Mouse (Mus musculus): ENCODE data around the gene Pnmal2. TPM values are rescaled to one million over a fixed set of nuclear protein-coding genes. Genes with fewer than 3 reads are reported as not detected.

Gene Pnmal2
- total and polyA plus RNA-seq, 3 experiments = 0.07 TPM; not detected in 2

- Histone ChIP-seq H3K9ac (ENCODE audit: control insufficient read depth, low read depth, low read length, poor library complexity, severe bottlenecking) (no peak overlapping the region), H3K36me3 (ENCODE audit: control insufficient read depth in 1 of 2, insufficient read depth in 2 of 2, low read length in 2 of 2) (no peaks in the 10 kb centered on the region), H3K4me3 (ENCODE audit: control insufficient read depth in 1 of 2, insufficient read depth in 1 of 2, low read depth in 2 of 2, low read length in 2 of 2) (no peak overlapping the region), H3K27me3 (ENCODE audit: control insufficient read depth in 1 of 2, insufficient read depth in 2 of 2, low read length in 2 of 2) (no peaks in the 10 kb centered on the region), H3K9me3 (replicated peaks; ENCODE audit: insufficient read depth, low read length) (no peaks in the 10 kb centered on the region), H3K4me1 (ENCODE audit: control insufficient read depth in 1 of 2, insufficient read depth in 2 of 2, low read length in 2 of 2) (no peaks in the 10 kb centered on the region), H3K27ac (ENCODE audit: control insufficient read depth, low read depth, low read length) (no peak overlapping the region), H3K79me2 (ENCODE audit: control insufficient read depth, insufficient read depth, low read length, poor library complexity) (no peaks in the 10 kb centered on the region)
- no peak for DNase-seq (ENCODE audit: low read depth, low spot score)
- TF ChIP-seq UBTF (IDR thresholded peaks at IDR 0.05; ENCODE audit: borderline replicate concordance, insufficient read depth, low read depth, low read length) (no peak), GATA1 (IDR thresholded peaks at IDR 0.05; ENCODE audit: low read depth, low read length) (no peak), CTCF (IDR thresholded peaks at IDR 0.05 in 2 of 3, conservative IDR thresholded peaks at IDR 0.05 in 1 of 3; ENCODE audit: control insufficient read depth in 1 of 3, insufficient read depth in 1 of 3, low read depth in 2 of 3, low read length in 3 of 3, poor library complexity in 1 of 3, severe bottlenecking in 1 of 3) (no peak)
Observed at GRCm38 (mm10) chr7:16940292-16940691, 4.2 kb upstream of the Pnmal2 start.

GRCm38 (mm10) chr7:16942861-16943260, 1.6 kb upstream of the Pnmal2 start:
- no peaks in the 10 kb centered on the region for H3K9me3 ChIP-seq (replicated peaks; ENCODE audit: insufficient read depth, low read length)
- no peak overlapping the region for H3K27ac ChIP-seq (ENCODE audit: control insufficient read depth, low read depth, low read length)
- DNase-seq (ENCODE audit: low read depth, low spot score) = no peak
- H3K36me3 ChIP-seq (ENCODE audit: control insufficient read depth in 1 of 2, insufficient read depth in 2 of 2, low read length in 2 of 2) = no peaks in the 10 kb centered on the region
- no peaks in the 10 kb centered on the region for H3K79me2 ChIP-seq (ENCODE audit: control insufficient read depth, insufficient read depth, low read length, poor library complexity)
- H3K27me3 ChIP-seq (ENCODE audit: control insufficient read depth in 1 of 2, insufficient read depth in 2 of 2, low read length in 2 of 2) = no peaks in the 10 kb centered on the region
- no peak overlapping the region for H3K4me3 ChIP-seq (ENCODE audit: control insufficient read depth in 1 of 2, insufficient read depth in 1 of 2, low read depth in 2 of 2, low read length in 2 of 2)
- no peaks in the 10 kb centered on the region for H3K4me1 ChIP-seq (ENCODE audit: control insufficient read depth in 1 of 2, insufficient read depth in 2 of 2, low read length in 2 of 2)
- no peak for TF ChIP-seq SIN3A (IDR thresholded peaks at IDR 0.05; ENCODE audit: low read length)
- 0 out of 2 replicates have a peak, but pooled peaks have one; percentile 28 for TF ChIP-seq ZNF384 (IDR thresholded peaks at IDR 0.05; ENCODE audit: low read depth, low read length)
- H3K9ac ChIP-seq (ENCODE audit: control insufficient read depth, low read depth, low read length, poor library complexity, severe bottlenecking) = no peak overlapping the region

GRCm38 (mm10) chr7:16944808-16945315, 380 bp downstream of the Pnmal2 start:
- Histone ChIP-seq H3K4me3 (ENCODE audit: control insufficient read depth in 1 of 2, insufficient read depth in 1 of 2, low read depth in 2 of 2, low read length in 2 of 2) (no peak overlapping the region), H3K79me2 (ENCODE audit: control insufficient read depth, insufficient read depth, low read length, poor library complexity) (no peaks in the 10 kb centered on the region), H3K9ac (ENCODE audit: control insufficient read depth, low read depth, low read length, poor library complexity, severe bottlenecking) (no peak overlapping the region), H3K27me3 (ENCODE audit: control insufficient read depth in 1 of 2, insufficient read depth in 2 of 2, low read length in 2 of 2) (no peaks in the 10 kb centered on the region), H3K4me1 (ENCODE audit: control insufficient read depth in 1 of 2, insufficient read depth in 2 of 2, low read length in 2 of 2) (peaks cover 0 to 5% of the 10 kb centered on the region in 2 experiments; a peak in 1 of 4 replicates), H3K9me3 (replicated peaks; ENCODE audit: insufficient read depth, low read length) (no peaks in the 10 kb centered on the region), H3K27ac (ENCODE audit: control insufficient read depth, low read depth, low read length) (no peak overlapping the region), H3K36me3 (ENCODE audit: control insufficient read depth in 1 of 2, insufficient read depth in 2 of 2, low read length in 2 of 2) (no peaks in the 10 kb centered on the region)
- no peak for TF ChIP-seq MYC (IDR thresholded peaks at IDR 0.05; ENCODE audit: low read depth, low read length)
- TF ChIP-seq MYB (IDR thresholded peaks at IDR 0.05; ENCODE audit: low read depth, low read length) = no peak
- TF ChIP-seq GABPA (IDR thresholded peaks at IDR 0.05; ENCODE audit: low read depth, low read length) = no peak
- TF ChIP-seq TCF12 (IDR thresholded peaks at IDR 0.05; ENCODE audit: low read depth, low read length) = no peak
- TF ChIP-seq ZNF384 (IDR thresholded peaks at IDR 0.05; ENCODE audit: low read depth, low read length) = no peak
- TF ChIP-seq MEF2A (IDR thresholded peaks at IDR 0.05; ENCODE audit: extremely low read depth, insufficient replicate concordance, low read depth, low read length, poor library complexity, severe bottlenecking) = no peak
- TF ChIP-seq MXI1 (IDR thresholded peaks at IDR 0.05; ENCODE audit: low read depth, low read length) = no peak
- TF ChIP-seq RCOR1 (IDR thresholded peaks at IDR 0.05; ENCODE audit: low read depth, low read length) = no peak
- no peak for TF ChIP-seq MAFK (IDR thresholded peaks at IDR 0.05; ENCODE audit: borderline replicate concordance, low read depth, low read length)
- no peak for TF ChIP-seq USF1 (IDR thresholded peaks at IDR 0.05; ENCODE audit: low read depth, low read length)
- TF ChIP-seq RAD21 (IDR thresholded peaks at IDR 0.05; ENCODE audit: low read depth, low read length) = no peak
- TF ChIP-seq HCFC1 (IDR thresholded peaks at IDR 0.05; ENCODE audit: low read depth, low read length) = no peak
- DNase-seq (ENCODE audit: low read depth, low spot score) = no peak
